Mouse (Mus musculus) neural tube, embryonic 14.5 days (tissue): ENCODE results near the gene Wdfy1. TPM values are rescaled to one million over a fixed set of nuclear protein-coding genes. Genes with fewer than 3 reads are reported as not detected.
A peak's percentile ranks its signal among the peaks of the same experiment; 100 is the strongest.

Experiments
- ATAC-seq: fragments of 200-750 bp; cut with Nextera tagmentation; 2 replicates; pipeline ENCODE4 v1.8.0; 2017; ENCODE audit warnings: low read depth, mild to moderate bottlenecking, moderate TSS enrichment, moderate library complexity
- H3K27ac ChIP-seq: fragments of 300-500 bp; sonication (generic); 2 replicates; pipeline ENCODE4 v1.5.1; 2014; ENCODE audit warnings: low read depth, mild to moderate bottlenecking, control low read depth, low read length, moderate library complexity, mixed read lengths
- H3K27me3 ChIP-seq: fragments of 300-500 bp; sonication (generic); 2 replicates; pipeline ENCODE4 v1.6.1; 2014; ENCODE audit warnings: low read length; ENCODE audit not compliant: control insufficient read depth, insufficient read depth
- H3K36me3 ChIP-seq: fragments of 300-500 bp; sonication (generic); 2 replicates; pipeline ENCODE4 v1.6.1; 2014; ENCODE audit warnings: low read length, mixed read lengths; ENCODE audit not compliant: control insufficient read depth, insufficient read depth
- H3K4me1 ChIP-seq: fragments of 300-500 bp; sonication (generic); 2 replicates; pipeline ENCODE4 v1.6.1; 2014; ENCODE audit warnings: low read length; ENCODE audit not compliant: control insufficient read depth, insufficient read depth
- H3K4me2 ChIP-seq: fragments of 300-500 bp; sonication (generic); 2 replicates; pipeline ENCODE4 v1.6.1; 2014; ENCODE audit warnings: mild to moderate bottlenecking, low read depth, low read length, control low read depth
- H3K4me3 ChIP-seq: fragments of 300-500 bp; sonication (generic); 2 replicates; pipeline ENCODE4 v1.5.1; 2014; ENCODE audit warnings: low read depth, low read length, control low read depth, mixed read lengths
- H3K9ac ChIP-seq: fragments of 300-500 bp; sonication (generic); replicated peaks from 2 replicates; pipeline ENCODE4 v1.6.1; 2014; ENCODE audit warnings: low read depth, mild to moderate bottlenecking, control low read depth, low read length, mixed read lengths
- H3K9me3 ChIP-seq: fragments of 300-500 bp; sonication (generic); 2 replicates; pipeline ENCODE4 v1.6.1; 2016; ENCODE audit warnings: low read length; ENCODE audit not compliant: control insufficient read depth
- WGBS: fragments of 180-500 bp; shearing (Covaris S2); extraction: QIAGEN DNeasy Blood & Tissue Kit; methylation state at CpG from one replicate; pipeline ENCODE4 v1.1.7; 2014; 5-methylcytosine and 5-hydroxymethylcytosine counted together
- polyA plus RNA-seq: library from polyadenylated mRNA; unstranded; fragments of >200 nt; fragmentation: Nextera tagmentation; extraction: Ambion mirVana; gene quantifications from 2 replicates; pipeline ENCODE4 v1.2.1, GENCODE M21; 2014

The Wdfy1 gene
- polyA plus RNA-seq, 1 experiment from 2014 or later: 109 TPM

GRCm38 (mm10) chr1:79710216-79710615 lies 65.7 kb downstream of the Wdfy1 start:
- no peak overlapping the region for H3K27ac ChIP-seq
- H3K4me1 ChIP-seq: no peaks in the 10 kb centered on the region

GRCm38 (mm10) chr1:79707383-79707782 lies 68.6 kb downstream of the Wdfy1 start:
- no peaks in the 10 kb centered on the region for H3K27me3 ChIP-seq
- no peaks in the 10 kb centered on the region for H3K9me3 ChIP-seq
- H3K36me3 ChIP-seq: peaks cover 7% of the 10 kb centered on the region
- no peak overlapping the region for H3K9ac ChIP-seq
- 91% methylated on average over 9 of the region's 9 CpGs for WGBS
- no peaks in the 10 kb centered on the region for H3K4me1 ChIP-seq
- no peak overlapping the region for H3K4me2 ChIP-seq
- H3K27ac ChIP-seq: no peak overlapping the region
- no peak for ATAC-seq
- no peak overlapping the region for H3K4me3 ChIP-seq

More at GRCm38 (mm10) chr1:79710216-79710615, 65.7 kb downstream of the Wdfy1 start:
- ATAC-seq: no peak
- Histone ChIP-seq H3K9ac (no peak overlapping the region), H3K4me2 (no peak overlapping the region), H3K4me3 (no peak overlapping the region), H3K36me3 (peaks cover 12% of the 10 kb centered on the region), H3K27me3 (no peaks in the 10 kb centered on the region), H3K9me3 (no peaks in the 10 kb centered on the region)
- WGBS: 80% methylated on average over 8 of the region's 8 CpGs

- Histone ChIP-seq H3K4me1 (no peaks in the 10 kb centered on the region), H3K27me3 (no peaks in the 10 kb centered on the region), H3K4me2 (no peak overlapping the region), H3K27ac (no peak overlapping the region), H3K4me3 (no peak overlapping the region), H3K9ac (no peak overlapping the region), H3K36me3 (peaks cover 7% of the 10 kb centered on the region), H3K9me3 (no peaks in the 10 kb centered on the region)
- 92% methylated on average over 3 of the region's 3 CpGs for WGBS
- no peak for ATAC-seq
Observed at GRCm38 (mm10) chr1:79706707-79707106, 69.2 kb downstream of the Wdfy1 start.

- no peaks in the 10 kb centered on the region for H3K9me3 ChIP-seq
- no peak overlapping the region for H3K9ac ChIP-seq
- peaks cover 7% of the 10 kb centered on the region for H3K36me3 ChIP-seq
- H3K4me2 ChIP-seq: no peak overlapping the region
- no peak overlapping the region for H3K4me3 ChIP-seq
- H3K27ac ChIP-seq: no peak overlapping the region
- no peak for ATAC-seq
- no peaks in the 10 kb centered on the region for H3K27me3 ChIP-seq
- 82% methylated on average over 2 of the region's 2 CpGs for WGBS
- no peaks in the 10 kb centered on the region for H3K4me1 ChIP-seq
Observed at GRCm38 (mm10) chr1:79704672-79705071, 71.3 kb downstream of the Wdfy1 start.

- H3K27ac ChIP-seq: no peak overlapping the region
- no peaks in the 10 kb centered on the region for H3K9me3 ChIP-seq
- no peak overlapping the region for H3K4me3 ChIP-seq
- no peaks in the 10 kb centered on the region for H3K4me1 ChIP-seq
- WGBS: 87% methylated on average over 8 of the region's 8 CpGs
- no peaks in the 10 kb centered on the region for H3K27me3 ChIP-seq
- H3K9ac ChIP-seq: no peak overlapping the region
- H3K4me2 ChIP-seq: no peak overlapping the region
- H3K36me3 ChIP-seq: peaks cover 7% of the 10 kb centered on the region
- no peak for ATAC-seq
Observed at GRCm38 (mm10) chr1:79703520-79703919, 72.4 kb downstream of the Wdfy1 start.

- Histone ChIP-seq H3K4me3 (no peak overlapping the region), H3K4me1 (no peaks in the 10 kb centered on the region), H3K9me3 (no peaks in the 10 kb centered on the region), H3K27ac (no peak overlapping the region), H3K36me3 (0 out of 2 replicates have a peak, but pooled peaks cover under 1% of the 10 kb centered on the region), H3K4me2 (no peak overlapping the region), H3K9ac (no peak overlapping the region), H3K27me3 (no peaks in the 10 kb centered on the region)
- no peak for ATAC-seq
- 91% methylated on average over 2 of the region's 2 CpGs for WGBS
Observed at GRCm38 (mm10) chr1:79698506-79698905, 77.4 kb downstream of the Wdfy1 start.

GRCm38 (mm10) chr1:79697382-79697781 lies 78.6 kb downstream of the Wdfy1 start:
- H3K27me3 ChIP-seq: no peaks in the 10 kb centered on the region
- WGBS: 21% methylated on average over 9 of the region's 9 CpGs
- no peaks in the 10 kb centered on the region for H3K9me3 ChIP-seq
- no peak overlapping the region for H3K9ac ChIP-seq
- H3K4me2 ChIP-seq: no peak overlapping the region
- H3K36me3 ChIP-seq: no peaks in the 10 kb centered on the region
- H3K27ac ChIP-seq: no peak overlapping the region
- ATAC-seq: peak; percentile 84
- no peak overlapping the region for H3K4me3 ChIP-seq
- H3K4me1 ChIP-seq: no peaks in the 10 kb centered on the region

- no peak for ATAC-seq
- Histone ChIP-seq H3K27me3 (no peaks in the 10 kb centered on the region), H3K27ac (no peak overlapping the region), H3K9me3 (no peaks in the 10 kb centered on the region), H3K4me2 (no peak overlapping the region), H3K4me1 (no peaks in the 10 kb centered on the region), H3K4me3 (no peak overlapping the region), H3K36me3 (no peaks in the 10 kb centered on the region), H3K9ac (no peak overlapping the region)
- 67% methylated on average over 5 of the region's 5 CpGs for WGBS
Observed at GRCm38 (mm10) chr1:79696933-79697332, 79.0 kb downstream of the Wdfy1 start.

- no peak overlapping the region for H3K27ac ChIP-seq
- no peaks in the 10 kb centered on the region for H3K36me3 ChIP-seq
- no peak overlapping the region for H3K4me2 ChIP-seq
- WGBS: 85% methylated on average over 3 of the region's 3 CpGs
- no peak overlapping the region for H3K9ac ChIP-seq
- H3K4me1 ChIP-seq: no peaks in the 10 kb centered on the region
- no peaks in the 10 kb centered on the region for H3K27me3 ChIP-seq
- no peak for ATAC-seq
- no peak overlapping the region for H3K4me3 ChIP-seq
- H3K9me3 ChIP-seq: 0 out of 2 replicates have a peak, but pooled peaks cover 2% of the 10 kb centered on the region
Observed at GRCm38 (mm10) chr1:79692482-79692881, 83.5 kb downstream of the Wdfy1 start.
